Mouse (Mus musculus): ENCODE results near the gene Lca5. TPM values are rescaled to one million over a fixed set of nuclear protein-coding genes. Genes with fewer than 3 reads are reported as not detected.
A peak's percentile ranks its signal among the peaks of the same experiment; 100 is the strongest.

The Lca5 gene
- polyA plus RNA-seq, 1 experiment: 8.2 TPM

GRCm38 (mm10) chr9:83447771-83448170 is 6.8 kb upstream of the Lca5 start:
- Histone ChIP-seq H3K27ac (ENCODE audit: insufficient read depth, low read depth, low read length) (no peak overlapping the region), H3K4me1 (ENCODE audit: control insufficient read depth, insufficient read depth, low read length) (no peaks in the 10 kb centered on the region), H3K4me3 (ENCODE audit: insufficient read depth, low read length) (no peak overlapping the region; the same call in 1 of the 2 replicates)
- TF ChIP-seq POLR2A (IDR thresholded peaks at IDR 0.05; ENCODE audit: borderline replicate concordance, low read depth, low read length) (no peak), CTCF (IDR thresholded peaks at IDR 0.05; ENCODE audit: low read depth, low read length) (no peak)

DNA sequence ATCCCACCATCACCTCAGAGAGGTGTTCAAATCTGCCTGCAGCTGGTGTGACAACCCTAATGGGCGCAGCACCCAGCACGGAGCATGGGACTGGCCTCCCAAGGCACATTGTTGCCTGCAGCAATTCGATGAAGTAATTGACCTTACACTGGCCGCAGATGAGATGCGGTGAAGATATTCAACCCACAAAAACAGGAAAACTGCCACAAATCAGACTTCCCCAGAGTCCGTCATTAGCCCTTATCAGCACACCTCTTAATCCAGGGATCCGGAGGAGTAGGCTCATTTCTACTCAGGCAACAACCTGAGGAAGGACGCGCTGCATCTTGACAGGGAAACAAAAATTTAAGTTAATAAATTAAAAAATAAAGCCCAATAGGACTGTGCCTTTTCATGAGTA is 6.2 kb upstream of the Lca5 start:
- Histone ChIP-seq H3K27ac (ENCODE audit: insufficient read depth, low read depth, low read length) (no peak overlapping the region), H3K4me3 (ENCODE audit: insufficient read depth, low read length) (no peak overlapping the region), H3K4me1 (ENCODE audit: control insufficient read depth, insufficient read depth, low read length) (no peaks in the 10 kb centered on the region)
- TF ChIP-seq CTCF (IDR thresholded peaks at IDR 0.05; ENCODE audit: low read depth, low read length) (no peak), POLR2A (IDR thresholded peaks at IDR 0.05; ENCODE audit: borderline replicate concordance, low read depth, low read length) (no peak)

DNA sequence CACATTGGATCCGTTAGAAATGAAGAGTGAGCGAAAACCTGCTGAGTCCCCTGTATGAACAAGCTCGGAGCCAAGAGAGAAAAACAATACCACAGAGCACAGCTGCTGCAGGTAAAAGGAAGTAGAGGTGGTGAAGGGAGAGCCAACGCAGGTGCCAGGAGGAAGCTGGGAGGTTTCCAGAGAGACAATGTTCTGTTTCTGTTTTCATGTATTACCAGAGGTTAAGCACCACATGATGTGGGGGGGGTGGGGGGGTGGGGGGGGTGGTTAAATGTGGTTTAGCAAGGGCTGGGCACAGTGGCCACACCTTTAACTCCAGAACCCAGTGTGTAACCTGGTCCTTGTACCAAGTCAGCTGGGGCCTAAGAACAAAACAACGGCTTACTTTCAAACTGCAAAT is 3.3 kb downstream of the Lca5 start:
- no peak for TF ChIP-seq CTCF (IDR thresholded peaks at IDR 0.05; ENCODE audit: low read depth, low read length)
- no peak for TF ChIP-seq POLR2A (IDR thresholded peaks at IDR 0.05; ENCODE audit: borderline replicate concordance, low read depth, low read length)
- Histone ChIP-seq H3K4me1 (ENCODE audit: control insufficient read depth, insufficient read depth, low read length) (peaks cover 6% of the 10 kb centered on the region), H3K4me3 (ENCODE audit: insufficient read depth, low read length) (no peak overlapping the region), H3K27ac (ENCODE audit: insufficient read depth, low read depth, low read length) (no peak overlapping the region)

DNA sequence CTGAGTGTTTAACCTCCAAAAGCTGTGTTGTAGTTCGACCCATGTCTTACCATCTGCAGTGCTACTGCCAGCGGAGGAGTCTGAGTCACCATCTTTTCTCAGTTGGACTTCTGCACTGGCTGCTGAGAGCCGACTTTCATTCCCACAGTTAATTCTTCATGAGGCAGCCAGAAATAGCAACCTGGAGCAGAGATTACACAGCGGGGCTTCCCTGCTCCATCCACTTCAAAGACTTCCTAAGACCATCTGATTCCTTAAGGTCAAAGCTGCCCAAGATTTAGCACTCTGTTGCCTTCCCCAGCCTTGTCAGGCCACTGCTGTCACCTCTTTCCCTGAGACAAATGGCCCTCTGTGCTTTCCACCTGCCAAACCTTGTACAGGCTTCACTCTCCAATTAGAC is 6.4 kb downstream of the Lca5 start:
- TF ChIP-seq CTCF (IDR thresholded peaks at IDR 0.05; ENCODE audit: low read depth, low read length): no peak
- TF ChIP-seq POLR2A (IDR thresholded peaks at IDR 0.05; ENCODE audit: borderline replicate concordance, low read depth, low read length): no peak
- H3K4me1 ChIP-seq (ENCODE audit: control insufficient read depth, insufficient read depth, low read length): peaks cover 3% of the 10 kb centered on the region; the same call in 1 of the 2 replicates
- H3K4me3 ChIP-seq (ENCODE audit: insufficient read depth, low read length): no peak overlapping the region
- no peak overlapping the region for H3K27ac ChIP-seq (ENCODE audit: insufficient read depth, low read depth, low read length)

GRCm38 (mm10) chr9:83433661-83434060 is 7.3 kb downstream of the Lca5 start:
- H3K27ac ChIP-seq (ENCODE audit: insufficient read depth, low read depth, low read length): no peak overlapping the region
- no peak overlapping the region for H3K4me3 ChIP-seq (ENCODE audit: insufficient read depth, low read length)
- TF ChIP-seq POLR2A (IDR thresholded peaks at IDR 0.05; ENCODE audit: borderline replicate concordance, low read depth, low read length) (no peak), CTCF (IDR thresholded peaks at IDR 0.05; ENCODE audit: low read depth, low read length) (peak; percentile 63)
- H3K4me1 ChIP-seq (ENCODE audit: control insufficient read depth, insufficient read depth, low read length): peaks cover 3% of the 10 kb centered on the region; the same call in 1 of the 2 replicates

GRCm38 (mm10) chr9:83427926-83428325 is 13.0 kb downstream of the Lca5 start:
- TF ChIP-seq CTCF (IDR thresholded peaks at IDR 0.05; ENCODE audit: low read depth, low read length) (no peak), POLR2A (IDR thresholded peaks at IDR 0.05; ENCODE audit: borderline replicate concordance, low read depth, low read length) (no peak)
- Histone ChIP-seq H3K4me1 (ENCODE audit: control insufficient read depth, insufficient read depth, low read length) (no peaks in the 10 kb centered on the region), H3K27ac (ENCODE audit: insufficient read depth, low read depth, low read length) (no peak overlapping the region), H3K4me3 (ENCODE audit: insufficient read depth, low read length) (no peak overlapping the region)

- no peak overlapping the region for H3K4me3 ChIP-seq (ENCODE audit: insufficient read depth, low read length)
- no peaks in the 10 kb centered on the region for H3K4me1 ChIP-seq (ENCODE audit: control insufficient read depth, insufficient read depth, low read length)
- H3K27ac ChIP-seq (ENCODE audit: insufficient read depth, low read depth, low read length): no peak overlapping the region
- TF ChIP-seq CTCF (IDR thresholded peaks at IDR 0.05; ENCODE audit: low read depth, low read length): no peak
- no peak for TF ChIP-seq POLR2A (IDR thresholded peaks at IDR 0.05; ENCODE audit: borderline replicate concordance, low read depth, low read length)
Observed at GRCm38 (mm10) chr9:83418965-83419364, 22.0 kb downstream of the Lca5 start.

- Histone ChIP-seq H3K4me3 (ENCODE audit: insufficient read depth, low read length) (no peak overlapping the region), H3K27ac (ENCODE audit: insufficient read depth, low read depth, low read length) (no peak overlapping the region), H3K4me1 (ENCODE audit: control insufficient read depth, insufficient read depth, low read length) (peaks cover 3% of the 10 kb centered on the region; the same call in 1 of the 2 replicates)
- no peak for TF ChIP-seq POLR2A (IDR thresholded peaks at IDR 0.05; ENCODE audit: borderline replicate concordance, low read depth, low read length)
- TF ChIP-seq CTCF (IDR thresholded peaks at IDR 0.05; ENCODE audit: low read depth, low read length): no peak
Observed at GRCm38 (mm10) chr9:83413046-83413445, 27.9 kb downstream of the Lca5 start.

DNA sequence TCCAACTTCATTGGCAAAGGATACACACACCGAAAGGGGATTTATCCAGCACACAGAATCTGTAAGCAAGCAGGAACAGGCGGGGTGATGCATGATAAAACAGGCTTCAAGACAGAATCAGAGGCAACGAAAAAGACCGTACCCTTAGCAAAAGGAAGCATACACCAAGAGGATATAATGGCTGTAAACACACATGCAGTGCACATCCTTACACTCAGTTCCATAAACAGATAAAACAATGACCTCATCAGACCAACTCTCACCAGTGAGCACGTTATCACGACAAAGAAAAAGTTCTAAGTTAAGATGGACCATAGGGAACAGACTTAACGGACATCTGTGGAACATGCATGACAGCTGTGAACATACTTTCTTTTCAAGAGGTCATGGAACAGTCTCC is 35.8 kb downstream of the Lca5 start:
- Histone ChIP-seq H3K27ac (ENCODE audit: insufficient read depth, low read depth, low read length) (no peak overlapping the region), H3K4me1 (ENCODE audit: control insufficient read depth, insufficient read depth, low read length) (peaks cover 14% of the 10 kb centered on the region), H3K4me3 (ENCODE audit: insufficient read depth, low read length) (no peak overlapping the region)
- TF ChIP-seq CTCF (IDR thresholded peaks at IDR 0.05; ENCODE audit: low read depth, low read length): no peak
- no peak for TF ChIP-seq POLR2A (IDR thresholded peaks at IDR 0.05; ENCODE audit: borderline replicate concordance, low read depth, low read length)

- peak overlapping the region; percentile 21 for H3K4me3 ChIP-seq (ENCODE audit: insufficient read depth, low read length)
- TF ChIP-seq CTCF (IDR thresholded peaks at IDR 0.05; ENCODE audit: low read depth, low read length) (no peak), POLR2A (IDR thresholded peaks at IDR 0.05; ENCODE audit: borderline replicate concordance, low read depth, low read length) (no peak)
- H3K27ac ChIP-seq (ENCODE audit: insufficient read depth, low read depth, low read length): peak overlapping the region; percentile 44
- H3K4me1 ChIP-seq (ENCODE audit: control insufficient read depth, insufficient read depth, low read length): peaks cover 20% of the 10 kb centered on the region
Observed at GRCm38 (mm10) chr9:83400783-83401182, 40.1 kb downstream of the Lca5 start.

DNA sequence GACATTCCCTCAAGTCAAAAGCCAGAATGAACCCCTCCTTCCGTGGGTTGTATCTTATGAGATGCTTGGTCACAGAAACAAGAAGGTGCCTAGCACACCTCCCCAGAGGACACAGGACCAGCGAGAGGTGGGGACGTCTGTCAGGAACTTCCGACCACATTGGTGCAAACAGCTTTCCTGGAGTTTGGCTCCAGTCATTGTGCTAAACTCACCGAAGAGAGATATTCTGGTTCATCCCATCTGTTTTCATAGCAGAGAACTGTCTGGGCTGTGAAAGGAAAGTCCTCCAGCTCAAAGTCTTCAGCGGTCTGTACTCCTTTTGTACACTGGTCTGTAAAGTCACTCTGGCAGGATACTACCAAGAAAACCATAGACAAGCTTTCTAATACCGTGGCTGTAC is 41.5 kb downstream of the Lca5 start:
- Histone ChIP-seq H3K27ac (ENCODE audit: insufficient read depth, low read depth, low read length) (no peak overlapping the region), H3K4me1 (ENCODE audit: control insufficient read depth, insufficient read depth, low read length) (peaks cover 20% of the 10 kb centered on the region), H3K4me3 (ENCODE audit: insufficient read depth, low read length) (no peak overlapping the region)
- TF ChIP-seq CTCF (IDR thresholded peaks at IDR 0.05; ENCODE audit: low read depth, low read length) (no peak), POLR2A (IDR thresholded peaks at IDR 0.05; ENCODE audit: borderline replicate concordance, low read depth, low read length) (no peak)

All from bone marrow macrophage, adult 2 months (primary cell).